Mouse (Mus musculus) hindbrain, postnatal 0 days (tissue): ENCODE measurements around the gene A930033H14Rik. TPM values are rescaled to one million over a fixed set of nuclear protein-coding genes. Genes with fewer than 3 reads are reported as not detected.

Experiments used
- ATAC-seq: fragments of 200-750 bp; cut with Nextera tagmentation; 2 replicates; pipeline ENCODE4 v1.8.0; 2017; ENCODE audit warnings: mild to moderate bottlenecking, moderate TSS enrichment, moderate library complexity
- DNase-seq: peaks from one replicate; pipeline ENCODE4 v3.0.0-alpha.2; 2015; ENCODE audit warnings: low spot score
- H3K27ac ChIP-seq: fragments of 300-500 bp; sonication (generic); 2 replicates; pipeline ENCODE4 v1.5.1; 2014; ENCODE audit warnings: mild to moderate bottlenecking
- H3K27me3 ChIP-seq: fragments of 300-500 bp; sonication (generic); 2 replicates; pipeline ENCODE4 v1.6.1; 2014; ENCODE audit warnings: low read length, mixed read lengths; ENCODE audit not compliant: insufficient read depth
- H3K36me3 ChIP-seq: fragments of 300-500 bp; sonication (generic); 2 replicates; pipeline ENCODE4 v1.6.1; 2014; ENCODE audit warnings: low read length, mixed read lengths; ENCODE audit not compliant: insufficient read depth
- H3K4me1 ChIP-seq: fragments of 300-500 bp; sonication (generic); 2 replicates; pipeline ENCODE4 v1.6.1; 2014; ENCODE audit warnings: antibody characterized with exemption, low read length, mixed read lengths; ENCODE audit not compliant: insufficient read depth
- H3K4me2 ChIP-seq: fragments of 300-500 bp; sonication (generic); 2 replicates; pipeline ENCODE4 v1.6.1; 2014; ENCODE audit warnings: low read depth, mild to moderate bottlenecking, low read length, moderate library complexity, mixed read lengths
- H3K4me3 ChIP-seq: fragments of 300-500 bp; sonication (generic); 2 replicates; pipeline ENCODE4 v1.5.1; 2014; ENCODE audit warnings: low read length
- H3K9ac ChIP-seq: fragments of 300-500 bp; sonication (generic); replicated peaks from 2 replicates; pipeline ENCODE4 v1.6.1; 2014; ENCODE audit warnings: mild to moderate bottlenecking, low read length, moderate library complexity, mixed read lengths
- H3K9me3 ChIP-seq: fragments of 300-500 bp; sonication (generic); 2 replicates; pipeline ENCODE4 v1.6.1; 2016; ENCODE audit warnings: low read length, mixed read lengths
- CTCF ChIP-seq: IDR thresholded peaks from 2 replicates; pipeline ENCODE4 v1.5.1; 2016; ENCODE audit warnings: antibody characterized with exemption, control low read depth, low read depth
- WGBS: fragments of 180-500 bp; shearing (Covaris S2); extraction: QIAGEN DNeasy Blood & Tissue Kit; methylation state at CpG from one replicate; pipeline ENCODE4 v1.1.7; 2014; 5-methylcytosine and 5-hydroxymethylcytosine counted together
- polyA plus RNA-seq: library from polyadenylated mRNA; unstranded; fragments of >200 nt; fragmentation: Nextera tagmentation; extraction: Ambion mirVana; gene quantifications from 2 replicates; pipeline ENCODE4 v1.2.1, GENCODE M21; 2015
- total RNA-seq: library from RNA; depleted of rRNA; stranded (reverse); fragments of >200 nt; gene quantifications from 2 replicates; pipeline ENCODE4 v1.2.3, GENCODE M21; 2014

A930033H14Rik gene
- total and polyA plus RNA-seq, 2 experiments from 2014 or later: 0.47 to 1.4 TPM

DNA sequence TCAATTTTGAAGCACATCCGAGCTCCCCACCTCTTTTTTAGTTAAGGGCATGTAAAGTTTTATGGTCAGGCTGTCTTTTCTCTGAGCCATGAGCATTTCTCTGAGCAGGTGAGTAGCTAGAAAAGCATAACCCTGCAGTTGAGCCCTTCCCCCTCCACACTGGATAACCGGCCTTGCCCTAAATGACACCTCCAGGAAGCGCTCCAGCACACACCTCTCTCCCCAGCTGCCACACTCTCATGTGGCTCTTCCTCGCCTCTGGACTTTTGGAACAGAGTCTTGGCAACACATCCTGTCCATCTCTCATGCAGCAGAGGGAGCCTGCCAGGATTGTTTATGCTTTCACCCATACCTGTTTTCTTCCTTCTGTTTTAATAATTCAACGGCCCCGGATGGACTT, 7.4 kb upstream of the A930033H14Rik start:
- TF ChIP-seq CTCF: no peak
- Histone ChIP-seq H3K36me3 (no peaks in the 10 kb centered on the region), H3K27ac (no peak overlapping the region), H3K9ac (no peak overlapping the region), H3K4me1 (no peaks in the 10 kb centered on the region), H3K4me2 (no peak overlapping the region), H3K4me3 (no peak overlapping the region), H3K27me3 (no peaks in the 10 kb centered on the region), H3K9me3 (no peaks in the 10 kb centered on the region)
- WGBS: 81% methylated on average over 6 of the region's 6 CpGs
- ATAC-seq: no peak
- no peak for DNase-seq

GRCm38 (mm10) chr10:69219289-69219626, 6.4 kb upstream of the A930033H14Rik start:
- H3K4me3 ChIP-seq: no peak overlapping the region
- H3K9me3 ChIP-seq: no peaks in the 10 kb centered on the region
- no peak overlapping the region for H3K27ac ChIP-seq
- H3K36me3 ChIP-seq: no peaks in the 10 kb centered on the region
- no peaks in the 10 kb centered on the region for H3K27me3 ChIP-seq
- ATAC-seq: no peak
- TF ChIP-seq CTCF: no peak
- WGBS: 91% methylated on average over 2 of the region's 2 CpGs
- no peak overlapping the region for H3K9ac ChIP-seq
- no peak for DNase-seq
- H3K4me1 ChIP-seq: peaks cover under 1% of the 10 kb centered on the region; the same call in 1 of the 2 replicates
- no peak overlapping the region for H3K4me2 ChIP-seq

GRCm38 (mm10) chr10:69218458-69219288, 5.8 kb upstream of the A930033H14Rik start:
- DNase-seq (no peak), ATAC-seq (no peak)
- Histone ChIP-seq H3K4me2 (no peak overlapping the region), H3K4me3 (no peak overlapping the region), H3K27ac (no peak overlapping the region), H3K27me3 (no peaks in the 10 kb centered on the region), H3K9me3 (no peaks in the 10 kb centered on the region), H3K9ac (no peak overlapping the region), H3K4me1 (peaks cover 7% of the 10 kb centered on the region), H3K36me3 (no peaks in the 10 kb centered on the region)
- TF ChIP-seq CTCF: no peak
- 89% methylated on average over 14 of the region's 14 CpGs for WGBS

DNA sequence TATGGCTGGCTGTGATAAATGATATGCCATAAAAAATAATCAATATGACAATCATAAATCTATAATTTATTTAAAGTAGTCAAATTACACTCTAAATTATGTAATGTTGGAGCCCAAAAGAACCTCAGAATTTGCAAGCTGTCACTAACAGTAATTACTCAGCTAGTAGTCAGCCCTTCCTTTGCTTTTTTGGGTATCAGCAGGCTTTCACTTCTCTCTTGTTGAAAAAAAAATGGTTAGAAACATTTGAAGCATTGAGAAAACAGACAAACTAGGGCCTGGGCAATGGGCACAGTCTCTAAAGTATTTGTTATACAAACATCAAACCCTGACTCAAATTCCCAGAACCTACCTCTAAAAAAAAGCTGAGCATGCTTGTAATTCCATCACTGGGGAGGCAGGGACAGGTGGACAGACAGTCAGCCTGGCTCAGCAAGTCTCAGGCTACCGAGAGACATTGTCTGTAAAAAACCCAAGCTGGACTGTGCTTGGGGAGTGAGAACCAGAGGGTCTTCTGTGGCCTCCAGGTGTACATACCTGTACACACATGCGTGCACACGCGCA, 4.3 kb upstream of the A930033H14Rik start:
- DNase-seq (no peak), ATAC-seq (no peak)
- Histone ChIP-seq H3K27ac (no peak overlapping the region), H3K9me3 (no peaks in the 10 kb centered on the region), H3K4me3 (no peak overlapping the region), H3K4me2 (no peak overlapping the region), H3K36me3 (no peaks in the 10 kb centered on the region), H3K4me1 (peaks cover 8% of the 10 kb centered on the region), H3K9ac (no peak overlapping the region), H3K27me3 (no peaks in the 10 kb centered on the region)
- WGBS: 96% methylated on average over 4 of the region's 4 CpGs
- TF ChIP-seq CTCF: no peak

- H3K36me3 ChIP-seq: no peaks in the 10 kb centered on the region
- peak overlapping the region; percentile 95; the same call in 1 of the 2 replicates for H3K27ac ChIP-seq
- ATAC-seq: no peak
- H3K4me3 ChIP-seq: peak overlapping the region; percentile 85
- no peaks in the 10 kb centered on the region for H3K9me3 ChIP-seq
- DNase-seq: no peak
- H3K9ac ChIP-seq: peak overlapping the region; percentile 92; the same call in 1 of the 2 replicates
- WGBS: 30% methylated on average over 5 of the region's 5 CpGs
- TF ChIP-seq CTCF: no peak
- H3K27me3 ChIP-seq: no peaks in the 10 kb centered on the region
- H3K4me1 ChIP-seq: peaks cover 14% of the 10 kb centered on the region
- H3K4me2 ChIP-seq: peak overlapping the region; percentile 93
Observed at GRCm38 (mm10) chr10:69213986-69214385, 1.1 kb upstream of the A930033H14Rik start.

GRCm38 (mm10) chr10:69213451-69213877, 566 bp upstream of the A930033H14Rik start:
- ATAC-seq: peak; percentile 44
- TF ChIP-seq CTCF: no peak
- Histone ChIP-seq H3K4me3 (peak overlapping the region; percentile 85), H3K9me3 (no peaks in the 10 kb centered on the region), H3K36me3 (no peaks in the 10 kb centered on the region), H3K27me3 (no peaks in the 10 kb centered on the region), H3K27ac (peak overlapping the region; percentile 95), H3K9ac (peak overlapping the region; percentile 92), H3K4me2 (peak overlapping the region; percentile 93), H3K4me1 (peaks cover 14% of the 10 kb centered on the region)
- peak; percentile 45 for DNase-seq
- WGBS: under 1% methylated on average over 21 of the region's 21 CpGs

DNA sequence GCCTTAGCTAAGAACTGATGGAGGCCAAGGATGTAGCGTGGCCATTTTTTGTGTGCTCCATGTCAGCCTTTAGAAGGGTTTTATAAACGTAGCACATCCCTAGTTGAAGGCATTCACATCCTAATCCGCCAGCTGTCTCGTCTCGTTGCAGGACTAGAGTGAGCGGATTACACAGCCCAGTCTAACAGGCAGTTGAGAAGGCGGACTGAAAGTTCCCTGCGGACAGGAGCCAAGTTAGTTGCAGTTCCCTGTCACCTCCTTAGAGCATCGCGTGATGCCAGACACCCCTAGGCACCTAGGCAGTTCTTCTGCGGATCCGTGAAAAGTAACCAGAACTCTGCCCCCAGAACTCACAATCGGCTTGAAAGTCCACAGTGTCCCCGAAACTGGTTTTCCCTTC, 922 bp downstream of the A930033H14Rik start:
- WGBS: 2% methylated on average over 14 of the region's 14 CpGs

More for the DNA sequence above, 922 bp downstream of the A930033H14Rik start:
- peak overlapping the region; percentile 92 for H3K9ac ChIP-seq
- ATAC-seq (peak; percentile 4; the same call in 1 of the 2 replicates), DNase-seq (peak; percentile 62)
- no peaks in the 10 kb centered on the region for H3K27me3 ChIP-seq
- H3K4me1 ChIP-seq: peaks cover 14% of the 10 kb centered on the region
- H3K4me2 ChIP-seq: peak overlapping the region; percentile 93
- no peak for TF ChIP-seq CTCF
- H3K27ac ChIP-seq: peak overlapping the region; percentile 95
- no peaks in the 10 kb centered on the region for H3K36me3 ChIP-seq
- no peaks in the 10 kb centered on the region for H3K9me3 ChIP-seq
- peak overlapping the region; percentile 85 for H3K4me3 ChIP-seq
